Mouse (Mus musculus) erythroblast, embryonic 14.5 days (primary cell): ENCODE measurements around the gene Tgfbrap1. TPM values are rescaled to one million over a fixed set of nuclear protein-coding genes. Genes with fewer than 3 reads are reported as not detected.
"Not testable (repeated sequence)": the region's sequence is repeated elsewhere in the genome, so short reads cannot be mapped to it uniquely, and the experiment has no call there.

Experiments
- H3K27me3 ChIP-seq: 2 replicates; pipeline ENCODE4 v1.6.1; 2012; ENCODE audit warnings: inconsistent platforms; ENCODE audit not compliant: control insufficient read depth
- H3K36me3 ChIP-seq: 2 replicates; pipeline ENCODE4 v1.6.1; 2012; ENCODE audit warnings: mild to moderate bottlenecking, inconsistent platforms; ENCODE audit not compliant: control insufficient read depth
- H3K4me1 ChIP-seq: 2 replicates; pipeline ENCODE4 v1.6.1; 2012; ENCODE audit warnings: inconsistent platforms; ENCODE audit not compliant: control insufficient read depth
- H3K4me3 ChIP-seq: replicated peaks from 2 replicates; pipeline ENCODE3; 2012; ENCODE audit warnings: moderate library complexity, mild to moderate bottlenecking, inconsistent platforms
- H3K9me3 ChIP-seq: 2 replicates; pipeline ENCODE4 v1.6.1; 2012; ENCODE audit warnings: low read length, inconsistent platforms, mixed read lengths; ENCODE audit not compliant: control insufficient read depth
- GATA1 ChIP-seq: IDR thresholded peaks from 2 replicates; pipeline ENCODE4 v1.6.1; 2012; ENCODE audit warnings: low read length, inconsistent platforms, mixed read lengths
- TAL1 ChIP-seq: IDR thresholded peaks from 3 replicates; pipeline ENCODE4 v1.6.1; 2012; ENCODE audit warnings: low read length, inconsistent platforms, mixed read lengths
- polyA plus RNA-seq: library from polyadenylated mRNA; stranded (reverse); fragments of >175 nt; gene quantifications from 2 replicates; pipeline ENCODE4 v1.2.3, GENCODE M21; 2012

Gene Tgfbrap1
- polyA plus RNA-seq, 1 experiment: 0.36 TPM

- H3K4me1 ChIP-seq: no peaks in the 10 kb centered on the region
- H3K4me3 ChIP-seq: no peak overlapping the region
- TF ChIP-seq GATA1: no peak
- no peak for TF ChIP-seq TAL1
- H3K27me3 ChIP-seq: no peaks in the 10 kb centered on the region
- no peaks in the 10 kb centered on the region for H3K36me3 ChIP-seq
- no peaks in the 10 kb centered on the region for H3K9me3 ChIP-seq
These were observed 39.9 kb upstream of the Tgfbrap1 start for GRCm38 (mm10) chr1:43138268-43138812.

DNA sequence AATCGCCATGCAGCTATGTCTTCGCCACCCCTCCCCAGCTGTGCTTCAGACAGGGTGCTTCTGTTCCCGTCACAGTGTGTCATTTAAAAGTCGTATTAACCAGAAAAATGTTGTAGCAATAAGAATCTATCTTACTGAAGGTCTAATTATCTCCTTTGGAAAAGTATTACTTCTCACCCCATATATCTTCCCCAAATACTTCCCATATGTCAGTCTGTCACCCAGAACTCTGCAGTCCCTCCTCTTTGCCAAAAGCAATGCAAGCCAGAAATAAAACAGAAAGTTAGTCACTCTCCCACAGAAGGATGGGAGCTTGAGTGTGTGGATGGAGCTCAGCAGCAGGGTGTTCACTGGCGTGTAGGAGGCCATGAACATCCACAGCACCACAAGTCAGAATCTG is 38.9 kb upstream of the Tgfbrap1 start:
- H3K9me3 ChIP-seq: no peaks in the 10 kb centered on the region
- no peaks in the 10 kb centered on the region for H3K4me1 ChIP-seq
- H3K36me3 ChIP-seq: no peaks in the 10 kb centered on the region
- TF ChIP-seq TAL1: no peak
- no peak for TF ChIP-seq GATA1
- H3K27me3 ChIP-seq: no peaks in the 10 kb centered on the region
- H3K4me3 ChIP-seq: no peak overlapping the region

GRCm38 (mm10) chr1:43136488-43137029 is 38.1 kb upstream of the Tgfbrap1 start:
- H3K27me3 ChIP-seq, H3K4me1 ChIP-seq, H3K4me3 ChIP-seq, H3K36me3 ChIP-seq, H3K9me3 ChIP-seq: not testable (repeated sequence)

GRCm38 (mm10) chr1:43131591-43131990 is 33.2 kb upstream of the Tgfbrap1 start:
- Histone ChIP-seq H3K27me3 (no peaks in the 10 kb centered on the region), H3K4me3 (no peak overlapping the region), H3K4me1 (no peaks in the 10 kb centered on the region), H3K9me3 (no peaks in the 10 kb centered on the region), H3K36me3 (no peaks in the 10 kb centered on the region)
- TF ChIP-seq TAL1: no peak
- no peak for TF ChIP-seq GATA1

DNA sequence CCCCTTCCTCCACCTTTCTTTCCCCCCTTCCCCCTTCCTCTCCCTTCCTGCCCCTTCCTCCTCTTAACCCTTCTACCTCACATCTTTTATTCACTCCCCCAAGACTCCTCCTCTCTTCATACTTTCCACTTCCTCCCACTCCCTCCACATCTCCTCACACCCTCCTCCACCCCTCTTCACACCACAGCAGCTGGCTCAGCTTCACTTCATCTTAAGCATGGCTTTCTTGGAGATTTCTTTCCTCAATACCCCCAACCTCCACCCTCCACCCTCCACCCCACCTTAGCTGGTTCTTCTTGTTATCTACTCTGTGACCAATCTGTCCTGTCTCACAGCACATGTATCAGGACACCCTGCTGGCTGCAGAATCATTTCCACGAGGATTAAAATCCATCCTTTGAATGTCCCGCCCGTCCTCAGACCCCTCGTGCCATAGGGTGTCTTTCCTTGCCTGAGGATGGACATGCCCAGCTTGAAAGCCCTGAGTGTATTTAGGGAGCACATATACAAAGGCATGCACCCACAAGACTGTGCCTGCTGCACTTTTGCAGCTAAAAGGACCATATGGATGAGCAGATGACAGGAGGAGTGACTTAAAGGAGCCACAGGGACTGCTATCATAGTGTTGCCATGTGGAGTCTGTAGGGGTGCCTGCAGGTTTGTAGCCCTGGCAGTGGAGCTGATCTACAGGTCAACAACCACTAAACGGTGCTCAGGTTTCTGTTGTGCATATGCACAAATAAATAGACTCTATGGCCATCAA is 32.0 kb upstream of the Tgfbrap1 start:
- no peaks in the 10 kb centered on the region for H3K9me3 ChIP-seq

GRCm38 (mm10) chr1:43127820-43128610 is 29.6 kb upstream of the Tgfbrap1 start:
- no peak overlapping the region for H3K4me3 ChIP-seq
- no peaks in the 10 kb centered on the region for H3K9me3 ChIP-seq
- no peaks in the 10 kb centered on the region for H3K36me3 ChIP-seq
- no peaks in the 10 kb centered on the region for H3K4me1 ChIP-seq
- TF ChIP-seq TAL1 (no peak), GATA1 (no peak)
- H3K27me3 ChIP-seq: no peaks in the 10 kb centered on the region

More for the DNA sequence above, 32.0 kb upstream of the Tgfbrap1 start:
- H3K27me3 ChIP-seq: no peaks in the 10 kb centered on the region
- H3K4me3 ChIP-seq: no peak overlapping the region
- H3K4me1 ChIP-seq: no peaks in the 10 kb centered on the region
- no peak for TF ChIP-seq GATA1
- TF ChIP-seq TAL1: no peak
- no peaks in the 10 kb centered on the region for H3K36me3 ChIP-seq

DNA sequence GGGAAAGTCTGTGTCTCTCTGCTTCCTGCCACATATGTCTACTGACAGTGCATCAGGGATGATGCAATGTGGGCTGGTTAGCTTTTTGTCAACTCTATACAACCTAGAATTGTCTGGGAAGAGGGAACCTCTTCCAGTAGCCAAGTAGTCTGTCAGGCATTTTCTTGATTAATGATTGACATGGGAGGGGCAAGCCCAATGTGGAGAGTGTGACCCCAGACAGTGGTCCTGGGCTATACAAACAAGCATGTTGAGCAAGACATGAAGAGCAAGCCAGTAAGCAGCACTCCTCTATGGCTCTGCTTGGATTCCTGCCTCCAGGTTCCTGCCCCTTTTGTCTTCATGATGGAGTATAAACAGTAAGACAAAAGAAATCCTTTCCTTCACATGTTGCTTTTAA is 28.8 kb upstream of the Tgfbrap1 start:
- Histone ChIP-seq H3K27me3 (no peaks in the 10 kb centered on the region), H3K36me3 (no peaks in the 10 kb centered on the region), H3K9me3 (no peaks in the 10 kb centered on the region), H3K4me1 (no peaks in the 10 kb centered on the region), H3K4me3 (no peak overlapping the region)
- TF ChIP-seq GATA1: no peak
- no peak for TF ChIP-seq TAL1

- no peaks in the 10 kb centered on the region for H3K27me3 ChIP-seq
These were observed 26.3 kb upstream of the Tgfbrap1 start for GRCm38 (mm10) chr1:43124726-43125125.

DNA sequence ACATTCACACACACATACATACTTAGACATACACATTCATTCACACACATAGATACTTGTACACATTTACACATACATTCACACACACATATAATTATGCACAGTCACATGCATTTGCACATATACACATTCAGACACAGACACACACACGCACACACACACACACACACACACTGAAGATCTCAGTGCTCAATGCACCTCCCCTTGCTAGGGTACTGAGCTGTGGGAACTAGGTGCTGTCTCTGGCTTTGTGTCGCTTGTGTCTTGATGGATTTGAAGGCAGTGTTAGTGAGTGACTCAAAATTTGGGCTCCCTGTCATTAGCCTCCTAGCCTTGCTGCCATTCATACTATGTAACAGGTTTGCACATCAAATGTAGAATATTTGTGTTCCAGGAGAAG is 24.2 kb upstream of the Tgfbrap1 start:
- Histone ChIP-seq H3K36me3 (peaks cover 9% of the 10 kb centered on the region), H3K4me1 (no peaks in the 10 kb centered on the region), H3K4me3 (no peak overlapping the region), H3K27me3 (no peaks in the 10 kb centered on the region), H3K9me3 (no peaks in the 10 kb centered on the region)
- TF ChIP-seq TAL1 (no peak), GATA1 (no peak)

More at GRCm38 (mm10) chr1:43124726-43125125, 26.3 kb upstream of the Tgfbrap1 start:
- Histone ChIP-seq H3K4me3 (no peak overlapping the region), H3K9me3 (no peaks in the 10 kb centered on the region), H3K4me1 (no peaks in the 10 kb centered on the region), H3K36me3 (no peaks in the 10 kb centered on the region)
- TF ChIP-seq GATA1: no peak
- no peak for TF ChIP-seq TAL1
